Mouse (Mus musculus) layer of hippocampus, adult 2 months (tissue): ENCODE data around the gene Dock1. TPM values are rescaled to one million over a fixed set of nuclear protein-coding genes. Genes with fewer than 3 reads are reported as not detected.
A peak's percentile ranks its signal among the peaks of the same experiment; 100 is the strongest.

Experiments used
- DNase-seq, 2 experiments: peaks; one replicate each; pipeline ENCODE4 v3.0.0; 2022; ENCODE audit warnings: low spot score in 2 of 2
- H3K27ac ChIP-seq: fragments of 200-600 bp; 2 replicates; pipeline ENCODE4 v1.8.1; 2022
- H3K4me3 ChIP-seq: fragments of 200-600 bp; 2 replicates; pipeline ENCODE4 v1.8.1; 2022; ENCODE audit warnings: mild to moderate bottlenecking
- CTCF ChIP-seq: fragments of 200-600 bp; conservative IDR thresholded peaks from 2 replicates; pipeline ENCODE4 v1.8.1; 2022; ENCODE audit warnings: antibody characterized with exemption, mild to moderate bottlenecking, moderate library complexity
- total RNA-seq, 2 experiments: library from RNA; stranded (reverse); gene quantifications; 2 replicates each; pipeline ENCODE4 v1.2.3; 2021

The Dock1 gene
- total RNA-seq, 2 experiments from 2014 or later: 23.8 to 26.5 TPM

DNA sequence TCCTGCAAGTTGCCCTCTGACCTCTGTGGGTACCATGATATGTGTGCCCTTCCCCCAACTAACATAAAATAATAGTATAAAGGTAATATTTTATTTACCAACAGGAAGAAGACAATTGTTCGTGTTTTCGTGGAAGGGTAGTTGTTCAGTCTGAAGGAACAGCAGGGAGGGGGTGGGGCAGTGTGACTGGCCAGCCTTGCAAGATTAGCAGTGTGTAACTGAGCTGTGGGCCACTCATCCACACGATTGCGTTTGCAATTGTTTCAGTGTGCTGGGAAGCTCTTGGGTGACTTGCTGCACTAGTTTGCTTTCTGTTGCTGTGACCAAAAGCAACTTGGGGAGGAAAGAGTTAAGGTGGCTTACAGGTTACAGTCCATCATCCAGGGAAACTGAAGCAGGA is 7.4 kb downstream of the Dock1 start:
- Histone ChIP-seq H3K27ac (no peak overlapping the region), H3K4me3 (no peak overlapping the region)
- DNase-seq: no peak
- no peak for TF ChIP-seq CTCF

DNA sequence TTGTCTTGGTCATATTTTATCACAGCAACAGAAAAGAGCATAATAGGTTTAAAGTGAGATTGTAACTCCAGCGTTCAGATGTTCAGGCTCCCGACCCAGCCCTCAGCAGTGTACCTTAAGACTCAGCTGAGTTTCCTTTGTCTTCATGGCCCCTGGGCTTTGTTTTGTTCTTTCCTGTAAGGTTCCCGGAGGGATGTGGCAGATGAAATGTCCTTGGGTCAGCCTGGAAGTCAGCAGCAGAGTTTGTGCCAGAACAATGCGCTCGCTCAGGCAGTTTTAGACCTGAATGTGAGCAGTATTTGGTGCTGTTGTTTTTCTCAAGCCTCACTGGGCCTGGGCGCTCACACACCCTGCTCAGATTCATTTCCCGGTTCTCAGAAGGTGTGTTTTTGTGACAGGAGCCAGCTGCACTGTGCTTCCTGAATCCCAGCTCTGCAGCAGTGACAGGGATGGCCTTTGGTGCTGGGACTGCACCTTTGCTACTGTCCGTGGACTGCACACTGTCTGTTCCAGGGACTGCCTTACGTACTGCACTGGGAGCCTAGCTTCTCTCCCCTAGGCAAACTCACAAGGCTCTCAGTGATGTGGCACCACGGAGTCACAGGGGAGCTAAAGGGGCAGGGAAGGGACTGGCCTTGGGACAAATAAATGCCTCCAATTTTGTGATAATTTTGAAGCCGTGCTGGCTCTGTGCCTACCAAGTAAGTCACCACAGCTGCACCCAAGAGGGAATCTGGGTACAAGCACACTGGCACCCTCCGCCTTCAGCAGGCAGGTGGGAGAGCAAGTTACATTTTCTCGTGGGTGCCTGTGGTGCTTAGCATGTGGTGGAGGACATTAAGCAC is 9.1 kb downstream of the Dock1 start:
- no peak for TF ChIP-seq CTCF
- H3K27ac ChIP-seq: peak overlapping the region; percentile 59
- no peak overlapping the region for H3K4me3 ChIP-seq
- DNase-seq: no peak

DNA sequence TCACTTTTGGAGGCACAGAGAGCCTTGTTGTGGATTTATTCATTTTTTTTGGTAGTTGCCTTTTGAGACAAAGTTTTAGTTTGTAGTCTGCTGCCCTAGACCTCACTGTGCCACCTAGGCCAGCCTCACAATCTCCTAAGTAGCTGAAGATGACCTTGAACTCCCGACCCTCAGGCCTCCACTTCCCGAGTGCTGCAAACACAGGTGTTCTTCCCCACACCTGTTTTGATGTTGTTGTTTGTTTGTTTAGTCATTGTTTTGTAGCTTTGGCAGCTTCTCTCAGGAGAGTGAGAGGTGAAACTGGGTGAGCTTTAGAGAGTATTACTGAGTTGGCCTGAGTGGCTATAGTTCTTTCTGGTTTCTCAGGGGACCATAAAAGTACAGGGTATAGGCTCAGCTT is 9.7 kb downstream of the Dock1 start:
- Histone ChIP-seq H3K4me3 (no peak overlapping the region), H3K27ac (no peak overlapping the region; the same call in 1 of the 2 replicates)
- DNase-seq: no peak
- no peak for TF ChIP-seq CTCF

- TF ChIP-seq CTCF: no peak
Measured at GRCm38 (mm10) chr7:134681729-134682527, 11.5 kb downstream of the Dock1 start.

GRCm38 (mm10) chr7:134688332-134688731 is 17.9 kb downstream of the Dock1 start:
- no peak for DNase-seq
- TF ChIP-seq CTCF: no peak
- Histone ChIP-seq H3K4me3 (no peak overlapping the region), H3K27ac (no peak overlapping the region)

More at GRCm38 (mm10) chr7:134681729-134682527, 11.5 kb downstream of the Dock1 start:
- no peak for DNase-seq
- Histone ChIP-seq H3K4me3 (no peak overlapping the region), H3K27ac (no peak overlapping the region)

DNA sequence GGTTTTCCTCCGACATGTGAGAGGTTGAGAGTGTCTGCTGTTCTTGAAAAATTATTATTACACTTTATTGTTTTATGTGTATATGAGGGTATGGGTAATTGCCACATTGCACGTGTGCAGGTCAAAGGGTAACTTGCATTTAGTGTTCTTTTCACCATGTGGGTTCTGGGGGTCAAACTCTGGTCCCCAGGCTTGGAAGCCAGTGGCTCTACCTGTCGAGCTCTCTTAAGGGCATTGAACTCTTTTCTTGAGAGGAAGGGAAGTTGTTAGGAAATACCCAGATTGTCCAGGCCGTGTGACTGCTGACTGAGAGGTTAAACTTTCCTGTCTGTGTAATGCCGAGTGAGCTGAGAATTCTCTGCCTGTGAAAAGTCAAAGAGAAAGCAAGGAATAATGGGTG is 19.7 kb downstream of the Dock1 start:
- no peak for DNase-seq
- no peak for TF ChIP-seq CTCF
- no peak overlapping the region for H3K4me3 ChIP-seq
- H3K27ac ChIP-seq: no peak overlapping the region

- H3K27ac ChIP-seq: no peak overlapping the region
Measured at GRCm38 (mm10) chr7:134690806-134691205, 20.4 kb downstream of the Dock1 start.

GRCm38 (mm10) chr7:134693325-134693724 is 22.9 kb downstream of the Dock1 start:
- H3K4me3 ChIP-seq: no peak overlapping the region
- no peak for DNase-seq
- H3K27ac ChIP-seq: peak overlapping the region; percentile 7; the same call in 1 of the 2 replicates
- TF ChIP-seq CTCF: no peak

More at GRCm38 (mm10) chr7:134690806-134691205, 20.4 kb downstream of the Dock1 start:
- TF ChIP-seq CTCF: no peak
- H3K4me3 ChIP-seq: no peak overlapping the region
- no peak for DNase-seq

DNA sequence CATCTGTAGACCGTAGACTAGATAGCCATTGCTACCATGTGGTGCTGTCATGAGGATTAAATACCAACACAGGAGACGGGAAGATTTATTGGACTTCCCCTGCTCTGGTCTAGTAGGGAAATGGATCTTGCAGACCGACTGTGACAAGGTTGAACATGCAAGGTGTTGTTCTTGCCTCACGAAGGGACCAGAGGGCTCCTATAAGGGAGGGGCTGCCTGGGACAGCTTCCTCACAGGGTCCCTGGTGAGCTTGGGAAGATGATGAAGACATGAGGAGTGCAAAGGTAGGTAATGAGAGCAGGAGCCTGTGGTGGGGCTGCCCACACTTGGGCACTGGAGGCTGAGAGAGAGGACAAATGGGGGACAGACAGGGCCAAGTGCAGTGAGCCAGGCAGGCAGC is 25.0 kb downstream of the Dock1 start:
- no peak for TF ChIP-seq CTCF
- H3K27ac ChIP-seq: no peak overlapping the region
- no peak for DNase-seq
- H3K4me3 ChIP-seq: no peak overlapping the region

DNA sequence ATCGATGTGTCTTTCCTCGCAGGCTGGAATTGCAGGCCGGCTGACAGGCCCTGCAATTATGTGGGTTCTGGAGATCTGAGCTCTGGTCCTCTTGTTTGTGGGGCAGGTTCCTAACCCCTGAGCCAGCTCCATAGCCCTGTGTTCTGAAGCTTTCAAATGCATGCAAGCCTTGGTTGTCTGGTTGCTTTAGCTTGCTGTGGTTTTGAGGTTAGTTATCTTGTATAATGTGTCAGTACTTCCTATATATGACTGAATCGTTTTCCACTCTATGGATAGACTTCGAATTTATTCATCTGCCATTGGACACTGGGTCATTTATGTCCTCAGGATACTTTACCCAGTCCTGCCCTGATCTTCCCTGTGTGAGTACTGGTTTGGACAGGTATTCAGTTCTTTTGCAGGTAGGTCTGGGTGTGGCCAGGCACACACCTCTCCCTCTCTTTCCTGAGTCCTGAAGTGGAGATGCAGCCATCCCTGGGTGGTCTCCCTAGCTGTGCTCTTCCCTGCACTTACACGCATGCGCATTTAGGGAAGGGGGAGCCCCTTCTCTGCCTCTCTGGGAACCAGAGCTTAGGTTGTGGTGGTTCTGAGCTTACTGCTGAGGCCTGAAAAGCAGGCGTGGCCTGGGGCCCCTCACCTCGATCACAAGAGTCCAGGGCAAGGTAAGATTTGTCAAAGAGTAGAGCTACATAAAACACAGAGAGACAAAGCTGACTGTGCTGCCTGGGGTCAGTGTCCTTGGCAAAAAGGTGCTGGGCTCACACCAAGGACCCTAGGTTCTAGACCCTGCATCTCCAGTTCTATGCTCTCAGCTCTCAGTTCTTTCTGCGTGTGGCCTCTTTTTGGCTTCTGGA is 25.9 kb downstream of the Dock1 start:
- no peak for TF ChIP-seq CTCF

DNA sequence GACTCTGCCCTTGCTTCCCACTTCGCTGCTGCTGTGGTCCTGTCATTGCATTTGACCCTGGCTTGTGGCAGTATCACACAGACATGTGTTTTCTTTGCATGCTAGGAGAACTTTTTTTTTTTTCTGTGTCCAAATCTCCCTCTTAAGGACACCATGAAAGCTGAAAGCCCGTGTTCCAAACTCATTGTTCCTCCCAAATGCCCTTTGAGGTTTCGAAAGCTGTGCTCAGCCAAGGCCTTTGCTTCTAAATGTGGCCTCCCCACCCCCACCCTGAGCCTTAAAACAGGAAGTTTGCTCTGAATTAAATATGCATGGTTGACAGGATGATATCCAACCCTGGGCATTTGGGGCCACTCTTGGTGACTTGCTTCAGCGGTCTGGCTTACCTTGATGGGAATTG is 27.0 kb downstream of the Dock1 start:
- no peak overlapping the region for H3K27ac ChIP-seq
- no peak for TF ChIP-seq CTCF
- H3K4me3 ChIP-seq: no peak overlapping the region
- no peak for DNase-seq

More for the DNA sequence above, 25.9 kb downstream of the Dock1 start:
- no peak for DNase-seq
- no peak overlapping the region for H3K27ac ChIP-seq
- no peak overlapping the region for H3K4me3 ChIP-seq

DNA sequence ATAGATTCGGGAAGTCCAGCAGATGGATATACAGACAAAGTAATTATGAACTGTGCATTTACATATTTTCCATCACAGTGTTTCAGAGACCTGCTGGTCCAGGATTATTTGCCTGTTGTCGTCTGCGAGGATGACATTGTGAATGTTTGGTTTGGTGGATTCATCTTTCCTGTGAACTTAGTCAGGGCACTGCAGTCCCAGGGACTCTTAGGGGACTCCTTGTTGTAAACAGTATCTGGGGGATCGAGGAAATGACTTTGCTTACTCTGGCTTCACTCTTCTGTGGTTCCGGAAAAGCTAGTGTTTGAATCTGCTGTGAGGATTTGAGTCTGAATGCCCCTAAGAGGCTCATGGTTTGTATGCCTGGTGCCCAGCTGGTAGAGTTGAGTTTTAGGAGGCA is 27.8 kb downstream of the Dock1 start:
- no peak for TF ChIP-seq CTCF
- Histone ChIP-seq H3K4me3 (no peak overlapping the region), H3K27ac (no peak overlapping the region)
- no peak for DNase-seq
